In genomic region chr4:37507732-37508131, GRCm38 (mm10) we compare ENCODE assay signal across 26 mouse cellular contexts.
DNase-seq lines count a peak whose midpoint lies in the region; ATAC-seq and TF ChIP-seq lines count a peak whose summit lies in the region.
"Had no signal": no experiment of that assay in that cellular context is flagged by ENCODE, and none has a peak within 500 bp of the region (broad histone marks: within the 10 kb centered on the region; RNA-seq: fewer than 3 reads in every experiment).

No protein-coding gene starts in this region.

- 80% methylated on average over 4 of the region's 4 CpGs for WGBS in heart, embryonic 10.5 days
- 87% methylated on average over 4 of the region's 4 CpGs for WGBS in midbrain, postnatal 0 days

- H3K79me2 ChIP-seq in MEL (ENCODE audit: control insufficient read depth, insufficient read depth, low read length, poor library complexity): no peaks in the 10 kb centered on the region

- no peak overlapping the region for H3K9ac ChIP-seq in MEL (ENCODE audit: control insufficient read depth, low read depth, low read length, poor library complexity, severe bottlenecking)
- H3K9ac ChIP-seq in midbrain, postnatal 0 days (replicated peaks; ENCODE audit: low read length, poor library complexity, severe bottlenecking): no peak overlapping the region
- H3K9ac ChIP-seq: embryonic facial prominence, embryonic 12.5 days; forebrain, embryonic 13.5 days; forebrain, embryonic 15.5 days; forebrain, postnatal 0 days had no signal

- TF ChIP-seq RAD21 in MEL (IDR thresholded peaks at IDR 0.05; ENCODE audit: low read depth, low read length): no peak

- H3K9me3 ChIP-seq in heart, embryonic 10.5 days: no peaks in the 10 kb centered on the region
- peaks cover 4% of the 10 kb centered on the region for H3K9me3 ChIP-seq in megakaryocyte, embryonic 14.5 days
- no peaks in the 10 kb centered on the region for H3K9me3 ChIP-seq in MEL (replicated peaks; ENCODE audit: insufficient read depth, low read length)
- no peaks in the 10 kb centered on the region for H3K9me3 ChIP-seq in midbrain, postnatal 0 days (ENCODE audit: low read length)
- H3K9me3 ChIP-seq: embryonic facial prominence, embryonic 10.5 days; embryonic facial prominence, embryonic 12.5 days; forebrain, embryonic 13.5 days; forebrain, embryonic 15.5 days had no signal

- H3K27me3 ChIP-seq in heart, embryonic 10.5 days (ENCODE audit: insufficient read depth, poor library complexity, severe bottlenecking): no peaks in the 10 kb centered on the region
- no peaks in the 10 kb centered on the region for H3K27me3 ChIP-seq in megakaryocyte, embryonic 14.5 days (replicated peaks)
- no peaks in the 10 kb centered on the region for H3K27me3 ChIP-seq in MEL (ENCODE audit: control insufficient read depth in 1 of 2, insufficient read depth in 2 of 2, low read length in 2 of 2)
- no peaks in the 10 kb centered on the region for H3K27me3 ChIP-seq in midbrain, postnatal 0 days (ENCODE audit: insufficient read depth, low read length)
- H3K27me3 ChIP-seq: CH12.LX; embryonic facial prominence, embryonic 12.5 days; forebrain, embryonic 13.5 days; forebrain, embryonic 15.5 days; Patski had no signal

- TF ChIP-seq POLR2A in MEL (IDR thresholded peaks at IDR 0.05; ENCODE audit: control insufficient read depth in 1 of 2, insufficient read depth in 1 of 2, low read depth in 1 of 2, low read length in 2 of 2, poor library complexity in 1 of 2): no peak

- H3K4me1 ChIP-seq in heart, embryonic 10.5 days: no peaks in the 10 kb centered on the region
- no peaks in the 10 kb centered on the region for H3K4me1 ChIP-seq in megakaryocyte, embryonic 14.5 days
- H3K4me1 ChIP-seq in MEL (ENCODE audit: control insufficient read depth in 1 of 2, insufficient read depth in 2 of 2, low read length in 2 of 2): peaks cover 0 to 10% of the 10 kb centered on the region in 2 experiments; a peak in 1 of 4 replicates
- H3K4me1 ChIP-seq in midbrain, postnatal 0 days (ENCODE audit: insufficient read depth, low read length): no peaks in the 10 kb centered on the region
- H3K4me1 ChIP-seq: embryonic facial prominence, embryonic 10.5 days; embryonic facial prominence, embryonic 12.5 days; forebrain, embryonic 13.5 days; forebrain, embryonic 15.5 days had no signal

- TF ChIP-seq CTCF in MEL (IDR thresholded peaks at IDR 0.05 in 2 of 3, conservative IDR thresholded peaks at IDR 0.05 in 1 of 3; ENCODE audit: control insufficient read depth in 1 of 3, insufficient read depth in 1 of 3, low read depth in 2 of 3, low read length in 3 of 3, poor library complexity in 1 of 3, severe bottlenecking in 1 of 3): no peak
- TF ChIP-seq CTCF in midbrain, postnatal 0 days (IDR thresholded peaks at IDR 0.05): no peak

- no peak for ATAC-seq in megakaryocyte, adult 5-6 weeks (ENCODE audit: poor library complexity, severe bottlenecking)
- ATAC-seq in midbrain, postnatal 0 days (ENCODE audit: low FRiP score): no peak
- ATAC-seq: activated CD4-positive, CD25-positive, alpha-beta regulatory T cell, adult 4 months; CD4-positive, CD25-positive, alpha-beta regulatory T cell, adult 4 months; forebrain, embryonic 13.5 days; forebrain, embryonic 15.5 days; forebrain, postnatal 0 days; Patski had no signal

- peak in 1 of 2 experiments; percentile 58; a peak in 1 of 4 replicates for TF ChIP-seq EP300 in MEL (IDR thresholded peaks at IDR 0.05; ENCODE audit: low read depth in 1 of 2, low read length in 2 of 2)

- DNase-seq in heart, adult 11 months: peak; percentile 19
- DNase-seq in heart, embryonic 10.5 days (ENCODE audit: low spot score): no peak
- DNase-seq in MEL (ENCODE audit: low read depth, low spot score): peak; percentile 84
- no peak for DNase-seq in thymus, adult 18-20 months
- DNase-seq in midbrain, postnatal 0 days (ENCODE audit: low spot score): no peak
- DNase-seq: adrenal gland, adult 8-10 months; adrenal gland, postnatal 14 days; adrenal gland, postnatal 36 days; B cell, adult 2 months; cerebellum, adult 11-12 months; cerebellum, adult 2 months; cerebellum, adult 9-10 months; cerebellum, postnatal 10 days; cerebellum, postnatal 25 days; forebrain, postnatal 0 days had no signal

- H3K4me2 ChIP-seq in midbrain, postnatal 0 days (ENCODE audit: low read depth, low read length, poor library complexity, severe bottlenecking): no peak overlapping the region
- H3K4me2 ChIP-seq: embryonic facial prominence, embryonic 12.5 days; forebrain, embryonic 13.5 days; forebrain, embryonic 15.5 days had no signal

- H3K4me3 ChIP-seq in heart, embryonic 10.5 days: no peak overlapping the region
- peak overlapping the region; percentile 21 for H3K4me3 ChIP-seq in megakaryocyte, embryonic 14.5 days (replicated peaks)
- no peak overlapping the region for H3K4me3 ChIP-seq in MEL (ENCODE audit: control insufficient read depth in 1 of 2, insufficient read depth in 1 of 2, low read depth in 2 of 2, low read length in 2 of 2)
- no peak overlapping the region for H3K4me3 ChIP-seq in midbrain, postnatal 0 days (ENCODE audit: low read depth, low read length)
- H3K4me3 ChIP-seq: embryonic facial prominence, embryonic 10.5 days; embryonic facial prominence, embryonic 12.5 days; forebrain, embryonic 13.5 days; forebrain, embryonic 15.5 days had no signal

- H3K27ac ChIP-seq in heart, embryonic 10.5 days: no peak overlapping the region
- peak overlapping the region; percentile 32 for H3K27ac ChIP-seq in MEL (ENCODE audit: control insufficient read depth, low read depth, low read length)
- H3K27ac ChIP-seq in midbrain, postnatal 0 days (ENCODE audit: low read depth, low read length): no peak overlapping the region
- H3K27ac ChIP-seq: embryonic facial prominence, embryonic 10.5 days; embryonic facial prominence, embryonic 12.5 days; forebrain, embryonic 13.5 days; forebrain, embryonic 15.5 days had no signal

- no peaks in the 10 kb centered on the region for H3K36me3 ChIP-seq in heart, embryonic 10.5 days
- no peaks in the 10 kb centered on the region for H3K36me3 ChIP-seq in megakaryocyte, embryonic 14.5 days (replicated peaks; ENCODE audit: low read length)
- no peaks in the 10 kb centered on the region for H3K36me3 ChIP-seq in MEL (ENCODE audit: control insufficient read depth in 1 of 2, insufficient read depth in 2 of 2, low read length in 2 of 2)
- H3K36me3 ChIP-seq in midbrain, postnatal 0 days (ENCODE audit: insufficient read depth, low read length): no peaks in the 10 kb centered on the region
- H3K36me3 ChIP-seq: embryonic facial prominence, embryonic 10.5 days; embryonic facial prominence, embryonic 12.5 days; forebrain, embryonic 15.5 days; G1E had no signal

TF ChIP-seq in MEL, 35 proteins besides CTCF, POLR2A, EP300 and RAD21:
- TF ChIP-seq ETS1 (IDR thresholded peaks at IDR 0.05; ENCODE audit: low read depth, low read length): 0 out of 2 replicates have a peak, but pooled peaks have one; percentile 21
- no peak for TF ChIP-seq ZNF384 (IDR thresholded peaks at IDR 0.05; ENCODE audit: low read depth, low read length)
- no peak for TF ChIP-seq ELF1 (IDR thresholded peaks at IDR 0.05; ENCODE audit: low read depth, low read length)
- TF ChIP-seq ZC3H11A (IDR thresholded peaks at IDR 0.05; ENCODE audit: low read depth, low read length): 0 out of 2 replicates have a peak, but pooled peaks have one; percentile 16
- TF ChIP-seq NELFE (IDR thresholded peaks at IDR 0.05; ENCODE audit: low read depth, low read length): no peak
- TF ChIP-seq MAX (IDR thresholded peaks at IDR 0.05; ENCODE audit: low read length): 0 out of 2 replicates have a peak, but pooled peaks have one; percentile 32
- 0 out of 2 replicates have a peak, but pooled peaks have one; percentile 13 for TF ChIP-seq MYC (IDR thresholded peaks at IDR 0.05; ENCODE audit: low read depth, low read length)
- no peak for TF ChIP-seq UBTF (IDR thresholded peaks at IDR 0.05; ENCODE audit: borderline replicate concordance, insufficient read depth, low read depth, low read length)
TF ChIP-seq in MEL: peak in this region for 4.

Comparison
In these comparisons a context has a peak if more than half of its experiments do, and no peak if none do; other contexts are left out.
1. DNase-seq: peak in heart, adult 11 months (single experiment) and MEL (single experiment); none in heart, embryonic 10.5 days (single experiment), thymus, adult 18-20 months (0 of 2) and midbrain, postnatal 0 days (single experiment).